Mouse (Mus musculus) forebrain, embryonic 15.5 days (tissue): Measurements from ENCODE around the gene Prickle1. TPM values are rescaled to one million over a fixed set of nuclear protein-coding genes. Genes with fewer than 3 reads are reported as not detected.

ENCODE experiments used
- polyA plus RNA-seq: library from polyadenylated mRNA; unstranded; fragments of >200 nt; fragmentation: Nextera tagmentation; extraction: Ambion mirVana; gene quantifications from 2 replicates; pipeline ENCODE4 v1.2.1, GENCODE M21; 2015

Gene Prickle1
- polyA plus RNA-seq, 1 experiment from 2014 or later: 18.0 TPM

Other genes starting within 250 kb of the Prickle1 start
- gene Zcrb1, start 197.6 kb downstream of the Prickle1 start, polyA plus RNA-seq: 153 and 157 TPM in 2 replicates
- 49.5 and 50.3 TPM in 2 replicates for gene Pphln1, start 197.5 kb downstream of the Prickle1 start, polyA plus RNA-seq